Mouse (Mus musculus): Measurements from ENCODE around the gene Zcchc7.
"Not testable (repeated sequence)": the region's sequence is repeated elsewhere in the genome, so short reads cannot be mapped to it uniquely, and the experiment has no call there.

Zcchc7 gene

GRCm38 (mm10) chr4:44917312-44917848 is 161.7 kb downstream of the Zcchc7 start:
- DNase-seq (ENCODE audit: low spot score): no peak

GRCm38 (mm10) chr4:44917907-44918306 is 162.2 kb downstream of the Zcchc7 start:
- no peak for DNase-seq (ENCODE audit: low spot score)

DNA sequence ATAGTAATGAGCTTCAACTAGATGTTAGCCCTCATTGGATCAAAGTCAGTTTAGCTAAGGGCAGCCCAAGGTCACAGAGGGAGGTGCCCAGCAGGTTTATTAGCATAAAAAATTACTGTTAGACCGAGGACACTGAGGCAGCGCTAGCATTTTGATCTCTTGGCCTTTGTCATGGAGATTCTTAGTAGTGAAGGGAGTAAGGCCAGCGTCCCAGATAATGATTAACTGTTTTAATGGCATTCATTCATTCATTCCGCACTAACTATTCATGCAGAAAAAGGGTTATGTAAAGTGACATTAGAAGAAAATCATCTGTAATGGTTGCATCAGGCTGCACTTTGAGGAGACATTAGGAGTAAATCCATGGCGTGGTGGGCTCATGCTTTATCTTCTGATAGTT is 165.2 kb downstream of the Zcchc7 start:
- DNase-seq (ENCODE audit: low spot score): no peak

DNA sequence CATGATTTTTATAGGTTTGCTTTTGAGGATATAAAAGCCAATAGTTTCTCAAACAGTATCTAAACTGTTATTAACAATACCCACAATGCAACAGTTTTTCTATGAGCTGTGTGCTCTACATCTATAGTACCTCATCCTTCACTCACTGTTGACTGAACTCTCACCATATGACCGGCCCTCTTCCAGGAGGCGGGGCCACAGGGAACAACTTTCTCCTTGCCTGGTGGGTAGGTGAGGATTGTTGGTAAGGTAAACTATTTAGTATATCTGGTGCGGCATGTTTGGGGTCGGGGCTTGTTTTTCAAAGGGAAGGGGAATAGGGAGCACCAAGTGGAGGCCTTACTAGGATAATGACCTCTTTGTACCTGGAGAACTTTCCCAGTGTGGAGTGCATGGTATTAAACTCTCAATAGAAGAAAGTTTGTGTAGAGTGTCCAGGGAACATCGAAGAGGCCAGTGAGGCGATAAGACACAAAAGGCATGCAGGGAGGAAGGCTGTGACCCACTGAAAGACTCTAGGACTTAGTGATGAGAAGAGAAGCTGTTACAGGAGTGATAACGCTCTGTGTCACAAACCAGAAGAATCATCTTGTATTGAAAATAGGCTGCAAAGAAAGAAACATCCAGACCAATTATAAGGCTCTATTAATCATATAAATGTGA is 166.9 kb downstream of the Zcchc7 start:
- DNase-seq (ENCODE audit: low spot score): no peak

DNA sequence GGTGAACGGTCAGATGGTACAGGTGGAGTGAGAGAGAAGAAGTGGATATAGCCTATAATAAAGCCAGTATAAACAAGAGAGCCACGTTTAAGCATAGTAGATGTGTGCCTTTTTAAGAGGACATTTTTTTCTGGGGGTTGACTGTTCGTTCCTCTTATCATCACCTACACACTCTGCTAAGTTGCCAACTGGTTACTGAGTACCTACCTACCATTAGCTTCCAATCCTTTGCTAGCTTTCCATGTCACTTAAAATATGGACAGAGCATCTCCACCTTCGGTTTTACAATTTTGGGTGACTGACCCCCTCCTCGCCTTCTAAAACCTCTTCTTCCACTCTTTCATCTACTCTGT is 167.4 kb downstream of the Zcchc7 start:
- DNase-seq (ENCODE audit: low spot score): no peak

- no peak for DNase-seq (ENCODE audit: low spot score)
Observed at GRCm38 (mm10) chr4:44927934-44928333, 172.3 kb downstream of the Zcchc7 start.

GRCm38 (mm10) chr4:44928790-44929189 is 173.1 kb downstream of the Zcchc7 start:
- no peak for DNase-seq (ENCODE audit: low spot score)

DNA sequence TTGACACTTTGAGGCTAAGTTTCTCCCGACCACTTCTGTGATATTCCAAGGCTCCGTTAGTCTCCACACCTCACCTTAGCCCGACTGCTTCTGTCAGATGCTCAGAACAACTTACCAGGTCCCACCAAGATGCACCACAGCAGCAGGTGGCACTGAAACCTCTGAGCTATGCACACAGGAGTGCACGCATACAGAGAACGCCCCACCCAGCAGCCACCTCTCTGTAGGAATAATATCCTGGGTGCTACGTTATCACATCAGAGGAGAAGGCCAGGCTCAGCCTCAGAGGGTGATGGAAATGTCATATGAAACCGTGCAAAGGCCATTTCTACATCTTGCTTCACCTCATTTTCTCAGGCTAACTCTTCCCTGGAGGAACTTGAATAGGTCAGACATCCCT is 174.7 kb downstream of the Zcchc7 start:
- DNase-seq (ENCODE audit: low spot score): no peak

GRCm38 (mm10) chr4:44931732-44932131 is 176.1 kb downstream of the Zcchc7 start:
- DNase-seq (ENCODE audit: low spot score): no peak

DNA sequence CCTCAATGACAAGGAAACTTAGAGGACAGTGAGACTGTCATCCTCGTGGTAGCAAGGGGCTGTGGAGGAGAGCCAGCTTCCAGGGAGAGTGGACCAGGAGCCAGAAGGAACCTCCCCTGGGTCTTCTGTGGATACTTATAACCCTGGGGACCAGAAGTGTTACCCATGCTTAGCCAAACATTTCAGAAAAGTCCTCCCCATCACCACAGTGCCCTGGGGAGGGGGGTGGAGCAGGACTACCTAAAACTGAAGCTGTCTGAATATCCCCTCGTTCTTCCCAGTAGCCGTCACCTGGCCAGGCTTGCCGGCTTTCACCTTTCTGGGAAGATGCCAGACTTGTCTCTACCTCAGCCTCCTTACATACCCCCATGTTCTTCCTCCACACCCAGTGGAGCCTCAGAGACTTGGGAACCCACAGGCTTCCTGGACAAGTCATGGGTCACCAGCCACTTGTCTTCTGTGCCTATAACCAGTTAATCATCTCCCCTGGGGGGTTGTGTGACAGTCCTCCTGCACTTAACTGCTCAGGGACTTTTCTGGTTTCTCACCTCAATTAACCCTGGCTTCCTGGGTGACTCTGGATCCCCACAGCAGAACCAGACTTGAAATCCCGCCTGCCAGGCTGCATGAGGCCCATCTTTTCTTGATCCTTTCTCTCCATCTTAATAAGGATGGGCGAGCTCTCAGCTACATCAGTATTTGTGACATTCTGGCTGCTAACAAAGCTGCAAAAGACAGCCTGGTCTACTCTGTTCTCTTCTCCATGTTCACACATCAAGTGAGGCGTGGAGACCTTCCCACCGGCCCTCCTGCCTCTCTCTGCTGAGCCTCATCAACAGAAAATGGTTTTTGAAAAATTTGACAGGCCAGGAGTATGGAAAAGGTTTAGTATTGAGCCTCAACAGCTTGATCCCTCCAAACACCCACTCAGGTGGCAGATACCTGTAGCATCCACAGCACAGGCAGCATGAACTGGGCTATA is 183.0 kb downstream of the Zcchc7 start:
- DNase-seq (ENCODE audit: low spot score): no peak

- DNase-seq (ENCODE audit: low spot score): no peak
Observed at GRCm38 (mm10) chr4:44939576-44940249, 184.0 kb downstream of the Zcchc7 start.

DNA sequence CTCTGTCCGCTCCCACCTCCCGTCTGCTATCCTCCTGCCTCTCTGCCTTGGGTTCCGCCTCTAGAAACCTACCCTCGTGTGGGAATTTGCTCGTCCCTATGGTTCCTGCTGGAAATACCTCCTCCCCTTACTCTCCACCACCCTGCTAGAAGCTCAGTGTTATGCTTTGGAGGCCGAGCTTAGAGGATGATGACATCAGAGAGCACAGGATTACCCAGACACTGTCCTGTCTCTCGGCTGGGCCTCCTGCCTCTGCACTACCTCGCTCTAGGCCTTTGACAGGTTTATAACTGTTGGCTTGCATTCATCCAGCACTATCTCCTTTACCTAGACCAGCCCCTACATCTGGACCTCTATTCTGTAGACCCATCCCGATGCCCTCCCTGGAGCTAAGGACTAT is 184.6 kb downstream of the Zcchc7 start:
- DNase-seq (ENCODE audit: low spot score): no peak

DNA sequence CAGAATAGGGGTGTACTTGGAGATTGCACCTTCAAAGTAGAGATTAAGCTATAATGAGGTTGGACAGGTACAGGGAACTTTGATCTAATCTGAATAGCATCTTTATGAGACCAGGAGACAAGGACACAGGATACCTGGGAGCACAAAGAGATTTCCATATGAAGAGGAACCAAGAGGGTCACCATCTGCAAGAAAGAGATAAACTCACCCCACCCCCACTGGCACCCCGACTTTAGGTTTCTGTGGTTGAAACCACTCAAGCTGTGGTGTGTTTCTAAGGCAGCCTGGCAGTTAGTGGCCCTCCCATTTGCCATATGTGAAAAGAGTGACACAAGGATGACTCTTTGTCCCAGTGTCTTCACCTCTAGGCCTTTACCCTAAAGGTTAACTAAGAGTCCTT is 186.6 kb downstream of the Zcchc7 start:
- DNase-seq (ENCODE audit: low spot score): no peak

- no peak for DNase-seq (ENCODE audit: low spot score)
Observed at GRCm38 (mm10) chr4:44943480-44943879, 187.8 kb downstream of the Zcchc7 start.

DNA sequence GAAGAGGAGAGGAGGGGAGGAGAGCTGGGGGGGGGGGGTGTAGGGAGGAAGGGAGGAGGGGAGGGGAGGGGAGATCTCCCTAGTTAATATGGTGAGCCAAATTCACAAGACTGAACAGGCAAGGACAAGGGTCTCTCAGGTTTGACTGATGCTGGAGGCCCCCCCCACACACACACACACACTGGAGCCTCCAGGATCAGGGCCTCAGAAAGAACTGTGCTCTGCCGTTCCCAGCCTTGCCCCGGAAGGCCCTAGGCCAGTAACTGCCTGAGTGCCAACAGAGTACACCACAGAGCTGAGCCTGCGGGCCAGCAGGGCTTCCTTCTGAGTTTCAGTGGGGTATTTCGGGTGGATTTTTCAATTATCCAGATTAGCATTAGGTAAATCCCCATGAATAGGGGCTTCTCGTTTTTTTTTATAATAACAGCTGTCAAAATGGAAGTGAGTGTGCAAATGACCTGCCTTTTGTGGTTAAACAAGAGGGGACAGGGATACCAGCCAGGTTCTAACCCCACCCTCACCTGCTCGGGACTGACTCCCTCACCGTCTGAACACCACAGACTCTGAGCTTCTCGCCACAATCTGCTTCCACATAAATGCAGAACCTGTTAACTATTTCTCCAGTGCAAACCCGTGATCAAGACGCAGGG is 188.9 kb downstream of the Zcchc7 start:
- no peak for DNase-seq (ENCODE audit: low spot score)

- DNase-seq (ENCODE audit: low spot score): not testable (repeated sequence)
Observed at GRCm38 (mm10) chr4:44946126-44946525, 190.4 kb downstream of the Zcchc7 start.

DNA sequence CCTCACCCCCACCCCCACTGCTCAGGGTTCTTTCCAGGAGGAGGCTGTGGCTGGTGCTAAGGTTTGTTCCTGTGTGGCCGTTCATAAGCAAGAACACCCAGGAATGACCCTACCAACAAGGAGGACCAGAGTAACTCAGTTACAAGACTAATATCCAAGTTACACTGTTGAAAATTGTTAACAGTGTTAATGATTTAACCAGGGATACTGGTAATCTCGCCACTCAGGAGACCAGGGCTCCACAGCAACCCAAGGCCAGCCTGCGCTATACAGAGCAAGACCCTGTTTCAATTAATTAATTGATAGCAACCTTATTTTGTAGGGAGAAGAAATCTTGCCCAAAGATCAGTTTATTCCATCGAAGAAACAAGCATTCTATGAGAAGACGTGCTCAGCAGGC is 191.8 kb downstream of the Zcchc7 start:
- no peak for DNase-seq (ENCODE audit: low spot score)

DNA sequence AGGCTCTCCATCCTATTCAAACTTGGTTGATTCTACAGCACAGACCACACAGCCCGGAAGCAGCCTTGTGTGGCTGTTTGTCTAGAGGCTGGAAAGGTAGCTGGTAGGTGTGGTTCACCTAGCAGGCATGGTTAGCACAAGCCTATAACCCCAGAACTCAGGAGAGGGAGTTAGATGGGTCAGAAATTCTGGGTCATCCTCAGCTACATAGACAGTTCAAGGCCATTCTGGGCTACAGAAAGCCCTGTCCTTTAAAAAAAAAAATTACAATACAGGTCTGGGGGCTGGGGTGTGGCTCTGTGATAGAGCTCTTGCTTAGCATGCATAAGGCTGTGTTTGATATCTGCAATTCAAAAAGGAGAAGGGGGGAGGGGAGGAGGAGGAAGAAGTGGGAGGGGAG is 192.6 kb downstream of the Zcchc7 start:
- DNase-seq (ENCODE audit: low spot score): no peak

DNA sequence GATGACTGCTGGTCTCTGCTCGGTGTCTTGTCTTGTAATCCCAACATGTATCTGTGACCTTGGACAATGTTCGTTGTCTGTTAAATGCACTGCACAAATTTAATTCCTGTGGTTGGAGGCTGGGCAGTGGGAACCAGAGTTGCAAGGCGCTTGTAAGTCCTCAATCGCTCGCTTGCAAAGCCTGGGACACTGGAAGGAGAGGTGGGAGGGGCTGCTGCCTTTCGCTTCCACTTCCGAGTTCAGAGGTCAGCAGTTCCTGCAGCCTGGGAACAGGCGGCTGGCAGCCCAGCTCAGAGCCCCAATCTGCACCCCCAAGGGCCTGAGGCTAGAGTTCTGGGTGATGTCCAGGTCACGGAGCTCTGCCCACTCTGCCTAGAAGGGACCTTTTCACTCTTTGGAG is 197.4 kb downstream of the Zcchc7 start:
- no peak for DNase-seq (ENCODE audit: low spot score)

GRCm38 (mm10) chr4:44958776-44959175 is 203.1 kb downstream of the Zcchc7 start:
- DNase-seq (ENCODE audit: low spot score): no peak

GRCm38 (mm10) chr4:44959220-44959619 is 203.5 kb downstream of the Zcchc7 start:
- no peak for DNase-seq (ENCODE audit: low spot score)

DNA sequence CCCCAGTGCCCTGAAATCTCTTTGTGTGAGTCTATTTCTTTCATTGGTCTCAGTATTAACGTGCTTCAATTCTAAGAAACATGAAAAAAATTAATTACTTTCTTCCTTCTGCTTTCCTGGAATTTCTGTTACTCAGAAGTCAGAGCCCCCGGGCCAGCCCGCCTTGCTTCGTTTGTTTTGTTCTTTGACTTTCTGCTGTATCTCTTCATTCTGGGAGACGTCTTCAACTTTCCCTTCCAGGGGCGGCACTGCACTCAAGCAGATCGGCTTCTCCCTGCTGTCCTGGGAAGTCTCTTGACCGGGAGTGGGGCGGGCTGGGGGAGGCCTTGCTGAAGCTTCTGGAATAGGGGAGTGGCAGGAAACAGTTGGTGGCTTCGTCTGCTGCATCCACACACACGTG is 207.5 kb downstream of the Zcchc7 start:
- DNase-seq (ENCODE audit: low spot score): no peak
